Mouse (Mus musculus) midbrain, embryonic 12.5 days (tissue): Measurements from ENCODE around the gene Lrig2. TPM values are rescaled to one million over a fixed set of nuclear protein-coding genes. Genes with fewer than 3 reads are reported as not detected.
"Not testable (repeated sequence)": the region's sequence is repeated elsewhere in the genome, so short reads cannot be mapped to it uniquely, and the experiment has no call there.

ENCODE experiments used
- ATAC-seq: fragments of 200-750 bp; cut with Nextera tagmentation; 2 replicates; pipeline ENCODE4 v1.8.0; 2017; ENCODE audit warnings: low read depth, moderate TSS enrichment, moderate library complexity; ENCODE audit not compliant: low FRiP score
- H3K27ac ChIP-seq: fragments of 300-500 bp; sonication (generic); replicated peaks from 2 replicates; pipeline ENCODE4 v1.5.1; 2016; ENCODE audit warnings: mild to moderate bottlenecking
- H3K27me3 ChIP-seq: fragments of 300-500 bp; sonication (generic); 2 replicates; pipeline ENCODE4 v1.6.1; 2016; ENCODE audit warnings: mild to moderate bottlenecking
- H3K36me3 ChIP-seq: fragments of 300-500 bp; sonication (generic); 2 replicates; pipeline ENCODE4 v1.6.1; 2016
- H3K4me1 ChIP-seq: fragments of 300-500 bp; sonication (generic); 2 replicates; pipeline ENCODE4 v1.6.1; 2016
- H3K4me2 ChIP-seq: fragments of 300-500 bp; sonication (generic); replicated peaks from 2 replicates; pipeline ENCODE4 v1.6.1; 2016; ENCODE audit warnings: mild to moderate bottlenecking, moderate library complexity
- H3K4me3 ChIP-seq: fragments of 300-500 bp; sonication (generic); 2 replicates; pipeline ENCODE4 v1.5.1; 2016; ENCODE audit warnings: mild to moderate bottlenecking
- H3K9ac ChIP-seq: fragments of 300-500 bp; sonication (generic); replicated peaks from 2 replicates; pipeline ENCODE4 v1.6.1; 2016; ENCODE audit warnings: mild to moderate bottlenecking, moderate library complexity
- H3K9me3 ChIP-seq: fragments of 300-500 bp; sonication (generic); 2 replicates; pipeline ENCODE4 v1.6.1; 2016; ENCODE audit warnings: mild to moderate bottlenecking
- WGBS: fragments of 180-500 bp; shearing (Covaris S2); methylation state at CpG from one replicate; pipeline ENCODE4 v1.1.7; 2016; 5-methylcytosine and 5-hydroxymethylcytosine counted together
- polyA plus RNA-seq: library from polyadenylated mRNA; unstranded; fragments of >200 nt; fragmentation: Nextera tagmentation; extraction: Ambion mirVana; gene quantifications from 2 replicates; pipeline ENCODE4 v1.2.1, GENCODE M21; 2016

Lrig2 gene
- polyA plus RNA-seq, 1 experiment from 2014 or later = 31.3 TPM

DNA sequence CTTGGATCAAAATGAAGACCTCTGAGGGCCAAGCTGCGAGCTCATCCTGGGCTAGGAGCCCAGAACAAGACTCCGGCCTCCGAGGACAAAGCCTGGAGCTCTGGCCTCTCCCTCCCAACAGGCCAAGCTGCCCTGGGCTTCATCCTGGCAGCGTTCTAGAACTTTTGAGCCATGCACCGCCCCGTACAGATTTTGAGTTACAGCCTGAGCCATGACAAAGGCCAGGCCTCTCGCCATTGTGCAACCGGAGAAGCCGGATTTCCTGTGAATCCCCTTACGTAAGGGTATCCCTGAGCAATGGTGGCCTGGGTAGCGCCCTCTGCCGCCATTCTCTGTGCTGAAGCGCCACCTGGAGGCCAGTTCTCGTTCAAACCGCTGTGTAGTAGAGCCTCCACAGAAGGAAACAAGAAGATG, 69.8 kb downstream of the Lrig2 start:
- 18% methylated on average over 15 of the region's 15 CpGs for WGBS
- H3K4me1 ChIP-seq = peaks cover 10% of the 10 kb centered on the region; the same call in 1 of the 2 replicates
- no peaks in the 10 kb centered on the region for H3K9me3 ChIP-seq
- H3K27me3 ChIP-seq = no peaks in the 10 kb centered on the region
- ATAC-seq = peak; percentile 92
- peak overlapping the region; percentile 43 for H3K4me2 ChIP-seq
- H3K4me3 ChIP-seq = peak overlapping the region; percentile 13; the same call in 1 of the 2 replicates
- H3K27ac ChIP-seq = 0 out of 2 replicates have a peak overlapping the region, but pooled peaks have one; percentile 20
- H3K36me3 ChIP-seq = no peaks in the 10 kb centered on the region
- H3K9ac ChIP-seq = peak overlapping the region; percentile 43; the same call in 1 of the 2 replicates

DNA sequence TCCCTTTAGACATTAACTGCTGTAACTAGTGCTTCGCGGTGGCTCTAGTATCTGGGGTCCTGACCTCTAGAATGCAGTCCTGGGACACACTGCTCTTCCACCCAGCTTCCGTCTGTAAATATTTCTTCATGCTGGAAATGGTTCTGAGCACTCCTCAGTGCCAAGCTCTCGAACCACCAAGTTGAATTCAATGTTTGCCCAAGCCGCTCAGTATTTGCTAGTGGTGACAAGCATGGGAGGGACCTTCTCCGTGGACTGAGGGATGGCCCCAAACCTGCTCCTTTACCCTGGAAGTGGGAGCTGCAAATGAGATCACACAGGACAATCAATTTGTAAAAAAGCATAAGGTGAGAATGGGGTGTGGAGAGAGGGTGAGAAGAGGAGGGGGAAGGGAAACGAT, 70.3 kb downstream of the Lrig2 start:
- Histone ChIP-seq H3K4me3 (no peak overlapping the region), H3K9me3 (no peaks in the 10 kb centered on the region)

DNA sequence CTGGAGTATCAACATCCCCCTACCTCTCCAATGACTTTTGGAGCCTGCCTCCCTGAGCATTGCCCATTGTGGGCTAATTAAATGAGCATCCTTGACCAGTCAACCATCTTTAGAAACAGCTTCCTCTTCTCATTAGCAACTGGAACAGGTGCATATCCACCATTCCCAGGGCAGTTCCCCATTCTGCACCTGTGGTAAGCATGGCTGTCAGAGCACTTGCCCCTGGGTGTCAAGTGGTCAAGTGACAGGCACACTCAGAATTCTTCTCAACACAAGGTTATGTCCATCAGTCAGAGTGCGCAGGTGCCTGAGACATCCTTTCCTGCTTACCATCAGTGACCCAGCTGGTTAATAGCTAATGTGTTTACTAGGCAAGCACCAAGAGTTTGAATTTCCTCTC, 72.9 kb downstream of the Lrig2 start:
- Histone ChIP-seq H3K4me3 (no peak overlapping the region), H3K9me3 (no peaks in the 10 kb centered on the region), H3K9ac (no peak overlapping the region), H3K27ac (no peak overlapping the region), H3K36me3 (no peaks in the 10 kb centered on the region), H3K4me1 (peaks cover 16% of the 10 kb centered on the region), H3K4me2 (no peak overlapping the region), H3K27me3 (no peaks in the 10 kb centered on the region)
- 94% methylated on average over 1 of the region's 1 CpGs for WGBS
- no peak for ATAC-seq

More for the DNA sequence above, 70.3 kb downstream of the Lrig2 start:
- 88% methylated on average over 7 of the region's 7 CpGs for WGBS
- no peaks in the 10 kb centered on the region for H3K36me3 ChIP-seq
- peak overlapping the region; percentile 43 for H3K4me2 ChIP-seq
- H3K4me1 ChIP-seq = peaks cover 10% of the 10 kb centered on the region; the same call in 1 of the 2 replicates
- ATAC-seq = no peak
- H3K9ac ChIP-seq = peak overlapping the region; percentile 43; the same call in 1 of the 2 replicates
- no peaks in the 10 kb centered on the region for H3K27me3 ChIP-seq
- H3K27ac ChIP-seq = 0 out of 2 replicates have a peak overlapping the region, but pooled peaks have one; percentile 20

DNA sequence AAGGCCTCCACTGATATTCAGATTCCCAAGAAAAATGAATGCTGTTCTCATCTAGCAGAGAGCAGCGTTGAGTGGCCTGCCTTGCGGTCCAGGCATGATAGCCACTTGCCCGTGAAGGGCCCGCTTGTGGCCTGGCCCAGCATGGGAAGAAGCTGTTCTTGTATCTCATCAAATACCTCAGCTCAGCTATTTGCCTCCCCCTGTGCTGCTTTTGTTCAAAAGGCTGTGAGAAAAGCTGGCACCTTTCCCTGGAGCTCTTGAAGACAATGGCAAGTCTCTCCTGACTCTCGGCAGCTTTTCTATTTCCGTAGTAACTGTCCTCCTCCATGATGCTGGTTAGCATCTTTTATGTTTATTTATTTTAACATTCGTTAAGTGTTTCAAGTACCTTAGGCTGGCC, 74.1 kb downstream of the Lrig2 start:
- Histone ChIP-seq H3K4me2 (no peak overlapping the region), H3K9me3 (no peaks in the 10 kb centered on the region), H3K4me1 (peaks cover 18% of the 10 kb centered on the region), H3K4me3 (no peak overlapping the region), H3K36me3 (no peaks in the 10 kb centered on the region), H3K27ac (no peak overlapping the region), H3K27me3 (no peaks in the 10 kb centered on the region), H3K9ac (no peak overlapping the region)
- no peak for ATAC-seq
- WGBS = 58% methylated on average over 7 of the region's 7 CpGs

DNA sequence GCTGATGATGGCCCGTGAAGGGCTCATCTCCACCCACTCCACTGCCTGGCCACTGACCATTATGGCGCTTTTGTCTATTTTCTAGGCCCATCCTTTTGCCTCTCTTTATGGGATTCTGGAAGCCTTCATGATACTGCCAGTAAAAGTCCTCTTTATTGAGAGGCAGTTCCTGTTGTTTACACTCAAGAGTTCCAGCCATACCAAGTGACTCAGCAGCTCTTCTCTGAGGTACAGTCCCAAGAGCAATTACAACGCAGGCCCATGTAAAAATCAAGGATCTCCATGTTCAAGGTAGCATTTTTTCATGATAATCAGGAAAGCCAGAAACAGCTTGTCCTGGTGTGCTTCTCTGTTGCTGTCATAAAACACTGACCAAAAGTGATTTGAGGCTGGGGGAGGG, 75.8 kb downstream of the Lrig2 start:
- no peaks in the 10 kb centered on the region for H3K9me3 ChIP-seq

DNA sequence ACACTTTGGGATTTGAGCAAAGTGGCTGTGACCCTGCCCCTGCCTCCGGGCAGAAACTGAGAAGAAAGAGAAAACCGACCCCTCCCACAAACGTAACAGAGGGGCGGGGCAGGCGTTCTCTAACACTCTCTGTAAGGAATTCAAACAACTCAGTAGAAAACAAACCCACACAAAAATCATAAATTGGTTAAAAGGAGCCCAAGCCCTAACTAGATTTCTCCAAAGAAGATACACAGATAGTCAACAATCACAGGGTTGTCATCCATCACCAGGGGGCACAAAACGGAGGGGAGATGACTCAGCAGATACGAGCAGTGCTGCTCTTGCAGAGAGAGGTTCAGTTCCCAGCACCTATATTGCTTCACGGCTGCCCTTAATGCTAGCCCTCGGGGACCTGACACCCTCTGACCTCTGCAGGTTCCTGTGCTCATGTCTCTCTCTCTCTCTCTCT, 77.4 kb downstream of the Lrig2 start:
- peak overlapping the region; percentile 22 for H3K4me3 ChIP-seq
- no peaks in the 10 kb centered on the region for H3K27me3 ChIP-seq
- no peak overlapping the region for H3K27ac ChIP-seq
- no peak overlapping the region for H3K9ac ChIP-seq
- H3K9me3 ChIP-seq = no peaks in the 10 kb centered on the region
- peak overlapping the region; percentile 43 for H3K4me2 ChIP-seq
- ATAC-seq = no peak
- WGBS = 2% methylated on average over 9 of the region's 9 CpGs
- peaks cover 17% of the 10 kb centered on the region for H3K4me1 ChIP-seq
- H3K36me3 ChIP-seq = no peaks in the 10 kb centered on the region

More for the DNA sequence above, 75.8 kb downstream of the Lrig2 start:
- no peaks in the 10 kb centered on the region for H3K36me3 ChIP-seq
- no peak overlapping the region for H3K9ac ChIP-seq
- no peaks in the 10 kb centered on the region for H3K27me3 ChIP-seq
- H3K4me1 ChIP-seq = peaks cover 17% of the 10 kb centered on the region
- WGBS = 93% methylated on average over 3 of the region's 3 CpGs
- H3K27ac ChIP-seq = no peak overlapping the region
- H3K4me2 ChIP-seq = no peak overlapping the region
- ATAC-seq = no peak
- H3K4me3 ChIP-seq = no peak overlapping the region

DNA sequence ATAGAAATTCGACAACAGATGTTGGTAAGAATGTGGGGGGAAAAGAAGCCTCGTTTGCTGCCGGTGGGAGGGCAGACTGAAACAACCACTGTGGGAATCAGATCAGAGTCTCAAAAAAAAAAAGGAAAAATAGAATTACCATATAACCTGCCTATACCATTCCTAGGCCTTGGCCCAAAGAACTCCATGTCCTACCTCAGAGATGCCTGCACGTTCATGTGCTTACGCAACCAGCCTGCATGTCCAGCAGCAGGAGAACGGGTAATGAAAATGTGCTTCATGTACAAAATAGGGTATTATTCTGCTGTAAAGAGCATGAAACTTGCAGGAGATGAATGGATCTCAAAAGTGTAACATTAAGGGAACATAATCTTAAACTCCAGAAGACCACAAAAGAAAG, 79.1 kb downstream of the Lrig2 start:
- 93% methylated on average over 6 of the region's 6 CpGs for WGBS
- Histone ChIP-seq H3K4me1 (peaks cover 16% of the 10 kb centered on the region), H3K9me3 (no peaks in the 10 kb centered on the region), H3K27ac (no peak overlapping the region), H3K4me3 (no peak overlapping the region), H3K27me3 (no peaks in the 10 kb centered on the region), H3K9ac (no peak overlapping the region), H3K4me2 (no peak overlapping the region), H3K36me3 (no peaks in the 10 kb centered on the region)
- ATAC-seq = no peak

DNA sequence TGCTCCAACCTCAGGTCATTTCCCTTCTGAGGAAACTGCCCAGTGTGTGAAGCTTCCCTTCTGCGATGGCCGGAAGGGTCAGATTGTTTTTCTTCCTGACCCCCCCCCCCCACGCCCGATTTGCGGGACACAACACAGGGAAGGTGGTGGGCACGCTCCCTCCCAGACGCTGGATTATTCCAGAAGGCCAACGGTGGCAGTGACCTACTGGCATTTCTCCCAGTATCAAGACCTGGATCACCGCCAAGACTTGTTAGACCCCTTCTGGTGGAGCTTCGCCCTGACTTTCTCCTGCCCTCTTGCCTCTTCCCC, 79.9 kb downstream of the Lrig2 start:
- H3K4me3 ChIP-seq = no peak overlapping the region
- H3K27me3 ChIP-seq = no peaks in the 10 kb centered on the region
- H3K4me1 ChIP-seq = peaks cover 14% of the 10 kb centered on the region
- H3K9me3 ChIP-seq = no peaks in the 10 kb centered on the region
- H3K9ac ChIP-seq = no peak overlapping the region
- WGBS = 37% methylated on average over 10 of the region's 10 CpGs
- H3K4me2 ChIP-seq = no peak overlapping the region
- no peak for ATAC-seq
- H3K27ac ChIP-seq = no peak overlapping the region
- no peaks in the 10 kb centered on the region for H3K36me3 ChIP-seq

DNA sequence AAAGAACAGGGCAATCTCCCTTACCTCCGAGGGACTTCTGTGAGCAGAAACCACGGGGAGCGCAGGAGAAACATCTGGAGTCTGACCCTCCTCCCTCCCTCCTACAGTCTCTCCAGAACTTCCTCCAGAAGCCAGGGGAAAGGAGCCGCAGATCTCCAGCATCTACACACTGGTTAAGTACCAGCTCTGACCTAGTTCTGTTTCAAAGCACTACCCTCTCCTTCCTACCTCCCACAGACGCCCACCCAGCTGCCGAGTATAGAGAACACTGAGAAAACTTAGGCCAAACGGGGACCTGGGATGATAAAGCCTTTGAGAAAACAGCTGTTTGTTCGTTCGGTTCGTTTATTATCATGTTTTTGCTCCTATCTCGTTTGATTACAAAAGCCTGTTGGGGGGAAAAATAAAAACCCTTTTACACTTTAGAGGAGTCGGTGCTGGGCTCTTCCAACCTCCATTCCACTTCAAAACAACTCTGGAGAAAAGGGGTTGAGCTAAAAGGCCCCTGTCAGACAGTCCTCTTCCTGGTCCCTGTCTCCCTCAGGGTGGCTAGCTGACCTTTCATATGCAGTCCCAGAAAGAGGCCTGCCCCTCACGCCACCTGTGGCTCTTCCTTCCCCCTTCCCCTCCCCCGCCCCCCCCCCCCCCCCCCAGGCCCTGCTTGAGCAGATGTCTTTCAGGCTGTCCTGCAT, 80.4 kb downstream of the Lrig2 start:
- Histone ChIP-seq H3K9ac (no peak overlapping the region), H3K36me3 (no peaks in the 10 kb centered on the region), H3K27me3 (no peaks in the 10 kb centered on the region), H3K9me3 (no peaks in the 10 kb centered on the region), H3K4me3 (no peak overlapping the region), H3K4me2 (no peak overlapping the region), H3K4me1 (peaks cover 14% of the 10 kb centered on the region), H3K27ac (no peak overlapping the region)
- WGBS = 36% methylated on average over 13 of the region's 14 CpGs
- ATAC-seq = no peak

DNA sequence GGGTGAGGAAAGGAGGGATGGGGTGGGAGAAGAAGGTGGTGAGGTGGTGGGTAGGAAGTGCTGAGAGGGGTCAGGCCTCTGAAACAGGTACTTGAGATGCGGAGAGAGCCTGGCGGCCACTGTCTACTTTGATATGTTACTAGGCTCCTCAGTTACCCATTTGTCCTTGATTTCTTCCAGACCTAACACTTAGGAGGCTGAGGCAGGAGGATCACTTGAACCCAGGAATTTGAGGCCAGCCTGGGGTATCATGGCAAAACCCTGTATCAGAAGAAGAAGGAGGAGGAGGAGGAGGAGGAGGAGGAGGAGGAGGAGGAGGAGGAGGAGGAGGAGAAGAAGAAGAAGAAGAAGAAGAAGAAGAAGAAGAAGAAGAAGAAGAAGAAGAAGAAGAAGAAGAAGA, 84.4 kb downstream of the Lrig2 start:
- H3K9me3 ChIP-seq, H3K36me3 ChIP-seq, H3K27ac ChIP-seq, H3K4me3 ChIP-seq, H3K9ac ChIP-seq, ATAC-seq, H3K4me1 ChIP-seq, H3K4me2 ChIP-seq, H3K27me3 ChIP-seq: not testable (repeated sequence)
- 86% methylated on average over 2 of the region's 2 CpGs for WGBS

DNA sequence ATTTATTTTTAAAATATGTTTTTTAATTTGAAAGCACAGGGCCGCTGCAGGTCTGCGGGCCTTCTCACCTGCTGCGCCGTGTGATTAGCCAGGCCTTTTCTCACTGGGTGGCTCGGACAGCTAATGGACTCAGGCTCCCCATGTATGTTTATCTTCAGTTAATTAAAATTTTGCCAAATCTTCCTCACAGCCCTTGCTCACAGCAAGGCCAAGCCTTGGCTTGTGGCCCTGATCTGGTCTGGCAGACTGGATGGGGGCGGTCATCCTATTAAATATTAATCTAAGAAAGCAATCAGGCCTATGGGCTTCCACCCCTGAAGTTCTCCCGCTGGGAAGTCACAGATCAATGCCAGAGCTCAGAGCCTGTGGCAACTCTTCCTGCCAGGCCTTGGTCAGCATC, 87.4 kb downstream of the Lrig2 start:
- Histone ChIP-seq H3K27ac (no peak overlapping the region), H3K9me3 (no peaks in the 10 kb centered on the region), H3K36me3 (no peaks in the 10 kb centered on the region), H3K4me2 (no peak overlapping the region), H3K4me1 (peaks cover 2% of the 10 kb centered on the region; the same call in 1 of the 2 replicates), H3K27me3 (no peaks in the 10 kb centered on the region), H3K9ac (no peak overlapping the region), H3K4me3 (no peak overlapping the region)
- ATAC-seq = no peak
- 78% methylated on average over 7 of the region's 7 CpGs for WGBS

DNA sequence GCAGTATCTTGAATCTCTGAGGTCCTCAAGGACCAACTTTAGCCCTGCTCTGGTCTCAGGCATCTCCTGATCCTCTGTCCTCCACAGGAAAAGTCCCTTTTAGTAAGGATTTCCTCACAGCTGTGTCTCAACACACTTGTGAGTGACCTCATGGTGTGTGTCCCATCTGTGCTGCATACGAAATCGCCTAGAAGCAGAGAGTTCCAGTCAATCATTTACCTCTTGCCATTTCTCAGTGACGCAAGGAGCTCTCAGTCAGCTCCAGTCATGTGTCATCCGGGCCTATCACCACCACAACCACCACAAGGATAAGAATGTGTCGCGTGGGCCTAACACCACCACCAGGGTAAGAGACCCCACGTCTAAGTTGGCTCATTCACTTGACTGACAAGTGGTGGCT, 90.8 kb downstream of the Lrig2 start:
- no peaks in the 10 kb centered on the region for H3K9me3 ChIP-seq
- no peak overlapping the region for H3K4me3 ChIP-seq
- 90% methylated on average over 7 of the region's 7 CpGs for WGBS
- peaks cover 2% of the 10 kb centered on the region; the same call in 1 of the 2 replicates for H3K4me1 ChIP-seq
- H3K27ac ChIP-seq = no peak overlapping the region
- no peak overlapping the region for H3K4me2 ChIP-seq
- no peaks in the 10 kb centered on the region for H3K36me3 ChIP-seq
- no peak for ATAC-seq
- no peaks in the 10 kb centered on the region for H3K27me3 ChIP-seq
- no peak overlapping the region for H3K9ac ChIP-seq

DNA sequence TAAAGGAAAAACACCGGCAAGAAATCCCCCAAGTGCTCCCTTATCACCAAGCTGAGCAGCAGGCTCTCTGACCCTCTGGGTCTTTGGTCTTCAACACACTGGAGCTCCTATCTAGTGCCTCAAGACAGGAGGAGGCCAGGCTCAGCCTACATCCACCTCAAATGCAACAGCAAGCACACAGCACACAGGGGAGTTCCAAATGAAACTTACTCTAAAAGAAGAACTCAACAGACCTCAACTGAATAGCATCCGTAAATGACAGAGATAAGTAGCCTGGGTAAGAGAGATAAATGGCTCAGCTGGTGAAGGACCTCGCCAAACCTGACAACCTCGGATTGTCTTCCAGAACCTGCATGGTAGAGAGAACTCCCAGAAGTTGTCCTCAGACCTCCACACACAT, 91.7 kb downstream of the Lrig2 start:
- Histone ChIP-seq H3K9ac (no peak overlapping the region), H3K27ac (no peak overlapping the region), H3K36me3 (no peaks in the 10 kb centered on the region), H3K4me1 (peaks cover 2% of the 10 kb centered on the region; the same call in 1 of the 2 replicates), H3K4me3 (no peak overlapping the region), H3K9me3 (no peaks in the 10 kb centered on the region), H3K4me2 (no peak overlapping the region), H3K27me3 (no peaks in the 10 kb centered on the region)
- 84% methylated on average over 4 of the region's 4 CpGs for WGBS
- no peak for ATAC-seq
